Mouse (Mus musculus): ENCODE data around the gene Npvf. TPM values are rescaled to one million over a fixed set of nuclear protein-coding genes. Genes with fewer than 3 reads are reported as not detected.

Gene Npvf
- polyA plus RNA-seq, 1 experiment from 2014 or later, result not detected

- Histone ChIP-seq H3K9ac (ENCODE audit: low read length) (no peak overlapping the region), H3K36me3 (ENCODE audit: control insufficient read depth, insufficient read depth, low read length) (no peaks in the 10 kb centered on the region), H3K4me2 (ENCODE audit: low read depth, severe bottlenecking) (no peak overlapping the region), H3K4me3 (ENCODE audit: low read depth, low read length) (no peak overlapping the region), H3K27me3 (ENCODE audit: control insufficient read depth, insufficient read depth, low read length) (no peaks in the 10 kb centered on the region), H3K9me3 (ENCODE audit: control insufficient read depth, low read length) (no peaks in the 10 kb centered on the region), H3K27ac (replicated peaks; ENCODE audit: low read depth, low read length) (no peak overlapping the region), H3K4me1 (ENCODE audit: control insufficient read depth, insufficient read depth, low read length) (no peaks in the 10 kb centered on the region)
- DNase-seq (ENCODE audit: low spot score) (no peak), ATAC-seq (ENCODE audit: insufficient number of reproducible peaks, low FRiP score, low TSS enrichment, low read depth) (no peak)
- 86% methylated on average over 5 of the region's 5 CpGs for WGBS
These were observed 12.7 kb upstream of the Npvf start for GRCm38 (mm10) chr6:50666937-50667336.

- no peaks in the 10 kb centered on the region for H3K9me3 ChIP-seq (ENCODE audit: control insufficient read depth, low read length)
- DNase-seq (ENCODE audit: low spot score), result no peak
- H3K4me3 ChIP-seq (ENCODE audit: low read depth, low read length), result no peak overlapping the region
- H3K9ac ChIP-seq (ENCODE audit: low read length), result no peak overlapping the region
- no peaks in the 10 kb centered on the region for H3K36me3 ChIP-seq (ENCODE audit: control insufficient read depth, insufficient read depth, low read length)
- no peaks in the 10 kb centered on the region for H3K4me1 ChIP-seq (ENCODE audit: control insufficient read depth, insufficient read depth, low read length)
- WGBS, result 84% methylated on average over 3 of the region's 3 CpGs
- H3K27me3 ChIP-seq (ENCODE audit: control insufficient read depth, insufficient read depth, low read length), result no peaks in the 10 kb centered on the region
- no peak for ATAC-seq (ENCODE audit: insufficient number of reproducible peaks, low FRiP score, low TSS enrichment, low read depth)
- H3K4me2 ChIP-seq (ENCODE audit: low read depth, severe bottlenecking), result no peak overlapping the region
- no peak overlapping the region for H3K27ac ChIP-seq (replicated peaks; ENCODE audit: low read depth, low read length)
These were observed 10.8 kb upstream of the Npvf start for GRCm38 (mm10) chr6:50665020-50665419.

GRCm38 (mm10) chr6:50664193-50664592, 10.0 kb upstream of the Npvf start:
- Histone ChIP-seq H3K9me3 (ENCODE audit: control insufficient read depth, low read length) (no peaks in the 10 kb centered on the region), H3K27ac (replicated peaks; ENCODE audit: low read depth, low read length) (no peak overlapping the region), H3K4me1 (ENCODE audit: control insufficient read depth, insufficient read depth, low read length) (no peaks in the 10 kb centered on the region), H3K36me3 (ENCODE audit: control insufficient read depth, insufficient read depth, low read length) (no peaks in the 10 kb centered on the region), H3K27me3 (ENCODE audit: control insufficient read depth, insufficient read depth, low read length) (no peaks in the 10 kb centered on the region), H3K4me2 (ENCODE audit: low read depth, severe bottlenecking) (no peak overlapping the region), H3K9ac (ENCODE audit: low read length) (no peak overlapping the region), H3K4me3 (ENCODE audit: low read depth, low read length) (no peak overlapping the region)
- no peak for DNase-seq (ENCODE audit: low spot score)
- ATAC-seq (ENCODE audit: insufficient number of reproducible peaks, low FRiP score, low TSS enrichment, low read depth), result no peak
- 95% methylated on average over 3 of the region's 3 CpGs for WGBS

GRCm38 (mm10) chr6:50662925-50663583, 8.8 kb upstream of the Npvf start:
- WGBS, result 61% methylated on average over 12 of the region's 12 CpGs
- Histone ChIP-seq H3K4me2 (ENCODE audit: low read depth, severe bottlenecking) (no peak overlapping the region), H3K27ac (replicated peaks; ENCODE audit: low read depth, low read length) (no peak overlapping the region)

GRCm38 (mm10) chr6:50661729-50662128, 7.5 kb upstream of the Npvf start:
- no peak overlapping the region for H3K4me3 ChIP-seq (ENCODE audit: low read depth, low read length)
- H3K27ac ChIP-seq (replicated peaks; ENCODE audit: low read depth, low read length), result no peak overlapping the region
- H3K9ac ChIP-seq (ENCODE audit: low read length), result no peak overlapping the region
- H3K27me3 ChIP-seq (ENCODE audit: control insufficient read depth, insufficient read depth, low read length), result no peaks in the 10 kb centered on the region
- WGBS, result 68% methylated on average over 7 of the region's 7 CpGs
- no peaks in the 10 kb centered on the region for H3K36me3 ChIP-seq (ENCODE audit: control insufficient read depth, insufficient read depth, low read length)
- H3K4me1 ChIP-seq (ENCODE audit: control insufficient read depth, insufficient read depth, low read length), result no peaks in the 10 kb centered on the region
- H3K9me3 ChIP-seq (ENCODE audit: control insufficient read depth, low read length), result no peaks in the 10 kb centered on the region
- no peak overlapping the region for H3K4me2 ChIP-seq (ENCODE audit: low read depth, severe bottlenecking)
- DNase-seq (ENCODE audit: low spot score) (no peak), ATAC-seq (ENCODE audit: insufficient number of reproducible peaks, low FRiP score, low TSS enrichment, low read depth) (no peak)

More at GRCm38 (mm10) chr6:50662925-50663583, 8.8 kb upstream of the Npvf start:
- no peaks in the 10 kb centered on the region for H3K4me1 ChIP-seq (ENCODE audit: control insufficient read depth, insufficient read depth, low read length)
- H3K9me3 ChIP-seq (ENCODE audit: control insufficient read depth, low read length), result no peaks in the 10 kb centered on the region
- H3K9ac ChIP-seq (ENCODE audit: low read length), result no peak overlapping the region
- ATAC-seq (ENCODE audit: insufficient number of reproducible peaks, low FRiP score, low TSS enrichment, low read depth) (no peak), DNase-seq (ENCODE audit: low spot score) (no peak)
- no peaks in the 10 kb centered on the region for H3K27me3 ChIP-seq (ENCODE audit: control insufficient read depth, insufficient read depth, low read length)
- H3K36me3 ChIP-seq (ENCODE audit: control insufficient read depth, insufficient read depth, low read length), result no peaks in the 10 kb centered on the region
- H3K4me3 ChIP-seq (ENCODE audit: low read depth, low read length), result no peak overlapping the region

DNA sequence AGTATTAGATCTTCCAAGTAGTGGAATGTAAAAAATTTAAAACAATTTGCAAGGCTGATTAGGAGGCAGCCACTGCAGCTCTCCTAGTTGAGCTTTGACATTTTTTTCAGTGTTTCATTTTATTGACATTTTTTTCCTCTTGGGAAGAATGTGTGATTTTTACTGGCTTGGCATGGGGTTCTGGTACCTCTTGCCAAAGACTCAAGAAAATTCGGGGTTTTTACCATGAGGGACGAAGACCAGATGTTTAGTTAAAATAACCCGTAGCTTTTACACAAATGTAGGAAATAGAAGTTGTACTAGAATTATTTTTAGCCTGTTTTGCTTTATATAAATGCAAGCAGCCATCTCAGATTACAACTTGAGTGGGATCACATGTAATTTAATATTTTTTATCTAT, 4.2 kb upstream of the Npvf start:
- Histone ChIP-seq H3K4me2 (ENCODE audit: low read depth, severe bottlenecking) (no peak overlapping the region), H3K9me3 (ENCODE audit: control insufficient read depth, low read length) (no peaks in the 10 kb centered on the region), H3K9ac (ENCODE audit: low read length) (no peak overlapping the region), H3K27me3 (ENCODE audit: control insufficient read depth, insufficient read depth, low read length) (no peaks in the 10 kb centered on the region), H3K4me1 (ENCODE audit: control insufficient read depth, insufficient read depth, low read length) (no peaks in the 10 kb centered on the region), H3K36me3 (ENCODE audit: control insufficient read depth, insufficient read depth, low read length) (no peaks in the 10 kb centered on the region), H3K4me3 (ENCODE audit: low read depth, low read length) (no peak overlapping the region), H3K27ac (replicated peaks; ENCODE audit: low read depth, low read length) (no peak overlapping the region)
- no peak for ATAC-seq (ENCODE audit: insufficient number of reproducible peaks, low FRiP score, low TSS enrichment, low read depth)
- DNase-seq (ENCODE audit: low spot score), result no peak
- WGBS, result 58% methylated on average over 3 of the region's 3 CpGs

DNA sequence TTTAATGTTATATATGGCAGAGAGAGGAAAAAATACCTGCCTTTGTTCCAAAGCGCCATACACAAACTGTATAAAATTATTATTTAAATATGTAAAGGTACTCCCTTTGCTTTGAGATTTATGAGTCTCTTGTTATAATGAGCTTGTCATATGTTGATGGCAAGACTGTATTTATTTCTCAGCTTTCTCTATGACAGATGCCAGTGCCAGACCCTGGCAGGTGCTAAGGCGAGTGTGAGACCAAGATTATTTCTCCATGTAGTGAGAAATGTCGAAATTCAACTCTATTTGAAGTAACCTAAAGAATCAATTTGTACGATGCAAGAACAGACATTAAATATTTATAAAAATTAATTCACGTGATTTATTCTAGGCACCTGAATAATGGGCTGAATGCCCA, 3.8 kb upstream of the Npvf start:
- 86% methylated on average over 5 of the region's 5 CpGs for WGBS
- Histone ChIP-seq H3K9ac (ENCODE audit: low read length) (no peak overlapping the region), H3K4me1 (ENCODE audit: control insufficient read depth, insufficient read depth, low read length) (no peaks in the 10 kb centered on the region), H3K4me3 (ENCODE audit: low read depth, low read length) (no peak overlapping the region), H3K36me3 (ENCODE audit: control insufficient read depth, insufficient read depth, low read length) (no peaks in the 10 kb centered on the region), H3K9me3 (ENCODE audit: control insufficient read depth, low read length) (no peaks in the 10 kb centered on the region), H3K27ac (replicated peaks; ENCODE audit: low read depth, low read length) (no peak overlapping the region), H3K27me3 (ENCODE audit: control insufficient read depth, insufficient read depth, low read length) (no peaks in the 10 kb centered on the region), H3K4me2 (ENCODE audit: low read depth, severe bottlenecking) (no peak overlapping the region)
- DNase-seq (ENCODE audit: low spot score) (no peak), ATAC-seq (ENCODE audit: insufficient number of reproducible peaks, low FRiP score, low TSS enrichment, low read depth) (no peak)

DNA sequence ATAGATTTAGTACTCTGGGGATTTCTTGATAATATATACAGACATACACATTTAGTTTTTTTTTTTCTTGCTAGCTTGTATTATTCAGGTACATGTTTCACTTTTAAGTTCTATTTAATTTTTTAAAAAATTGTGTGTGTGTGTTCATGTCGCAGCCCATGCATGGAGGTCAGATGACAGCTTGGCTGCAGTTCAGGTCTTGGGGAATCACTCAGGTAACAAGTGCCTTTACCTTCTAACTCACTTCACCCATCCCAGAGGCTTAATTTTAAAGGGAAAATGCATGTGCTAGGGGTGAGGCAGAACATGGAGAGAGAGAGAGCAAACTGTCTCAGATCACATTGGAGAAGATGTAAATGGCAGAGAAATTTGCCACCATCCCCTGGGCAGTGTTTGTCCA, 2.2 kb upstream of the Npvf start:
- Histone ChIP-seq H3K27me3 (ENCODE audit: control insufficient read depth, insufficient read depth, low read length) (no peaks in the 10 kb centered on the region), H3K27ac (replicated peaks; ENCODE audit: low read depth, low read length) (no peak overlapping the region), H3K9ac (ENCODE audit: low read length) (no peak overlapping the region), H3K9me3 (ENCODE audit: control insufficient read depth, low read length) (no peaks in the 10 kb centered on the region), H3K4me1 (ENCODE audit: control insufficient read depth, insufficient read depth, low read length) (no peaks in the 10 kb centered on the region), H3K4me3 (ENCODE audit: low read depth, low read length) (no peak overlapping the region), H3K4me2 (ENCODE audit: low read depth, severe bottlenecking) (no peak overlapping the region), H3K36me3 (ENCODE audit: control insufficient read depth, insufficient read depth, low read length) (no peaks in the 10 kb centered on the region)
- ATAC-seq (ENCODE audit: insufficient number of reproducible peaks, low FRiP score, low TSS enrichment, low read depth) (no peak), DNase-seq (ENCODE audit: low spot score) (no peak)
- WGBS, result 92% methylated on average over 1 of the region's 1 CpGs

GRCm38 (mm10) chr6:50655925-50656324, 1.7 kb upstream of the Npvf start:
- no peak for ATAC-seq (ENCODE audit: insufficient number of reproducible peaks, low FRiP score, low TSS enrichment, low read depth)
- Histone ChIP-seq H3K4me3 (ENCODE audit: low read depth, low read length) (no peak overlapping the region), H3K4me2 (ENCODE audit: low read depth, severe bottlenecking) (no peak overlapping the region), H3K9ac (ENCODE audit: low read length) (no peak overlapping the region), H3K9me3 (ENCODE audit: control insufficient read depth, low read length) (no peaks in the 10 kb centered on the region), H3K27me3 (ENCODE audit: control insufficient read depth, insufficient read depth, low read length) (no peaks in the 10 kb centered on the region), H3K27ac (replicated peaks; ENCODE audit: low read depth, low read length) (no peak overlapping the region), H3K36me3 (ENCODE audit: control insufficient read depth, insufficient read depth, low read length) (no peaks in the 10 kb centered on the region), H3K4me1 (ENCODE audit: control insufficient read depth, insufficient read depth, low read length) (no peaks in the 10 kb centered on the region)
- no peak for DNase-seq (ENCODE audit: low spot score)
- 76% methylated on average over 3 of the region's 3 CpGs for WGBS
